Mouse (Mus musculus): ENCODE measurements around the gene Casq2. TPM values are rescaled to one million over a fixed set of nuclear protein-coding genes. Genes with fewer than 3 reads are reported as not detected.
"Not testable (repeated sequence)": the region's sequence is repeated elsewhere in the genome, so short reads cannot be mapped to it uniquely, and the experiment has no call there.

Gene Casq2
- polyA plus RNA-seq, 1 experiment = 0.64 TPM

DNA sequence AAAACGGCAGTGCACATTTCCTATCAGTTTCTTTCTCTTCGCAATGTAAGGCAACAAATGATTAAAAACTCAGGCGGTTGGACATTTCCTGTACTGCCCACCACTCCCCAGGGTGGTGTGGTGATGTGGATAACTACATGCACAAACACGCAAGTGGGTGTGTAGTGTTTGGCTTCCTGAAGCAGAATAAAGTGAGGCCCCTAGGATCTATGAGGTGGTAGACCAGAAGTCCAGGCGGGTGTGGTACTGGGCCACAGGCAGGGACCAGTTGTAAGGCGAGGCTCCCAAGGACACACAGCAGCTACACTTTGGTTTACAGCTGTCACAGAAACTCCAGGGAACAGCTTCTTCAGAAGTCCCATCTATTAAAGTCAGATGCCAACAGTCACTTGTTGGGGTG, 71.4 kb downstream of the Casq2 start:
- Histone ChIP-seq H3K4me3 (ENCODE audit: insufficient read depth, poor library complexity, severe bottlenecking) (no peak overlapping the region), H3ac (ENCODE audit: control insufficient read depth, insufficient read length, low read depth) (no peak overlapping the region), H3K36me3 (ENCODE audit: control insufficient read depth, insufficient read depth) (peaks cover 48% of the 10 kb centered on the region), H3K27me3 (ENCODE audit: control insufficient read depth, insufficient read depth, insufficient read length) (no peaks in the 10 kb centered on the region), H3K79me2 (ENCODE audit: control insufficient read depth, insufficient read depth) (no peaks in the 10 kb centered on the region), H3K79me3 (ENCODE audit: low read depth) (no peaks in the 10 kb centered on the region)
- TF ChIP-seq USF1 (IDR thresholded peaks at IDR 0.05; ENCODE audit: low read depth) = no peak
- no peak for TF ChIP-seq CEBPB (IDR thresholded peaks at IDR 0.05; ENCODE audit: low read depth)
- TF ChIP-seq MYOG (IDR thresholded peaks at IDR 0.05; ENCODE audit: control insufficient read depth, extremely low read depth, insufficient read length) = no peak
- no peak for TF ChIP-seq MAX (IDR thresholded peaks at IDR 0.05)
- no peak for TF ChIP-seq CTCF (IDR thresholded peaks at IDR 0.05; ENCODE audit: control insufficient read depth, insufficient read depth, insufficient read length)
- no peak for TF ChIP-seq MYOD1 (IDR thresholded peaks at IDR 0.05; ENCODE audit: control insufficient read depth, insufficient read length, low read depth)
- no peak for TF ChIP-seq FOSL1 (IDR thresholded peaks at IDR 0.05; ENCODE audit: insufficient read depth, low read length, poor library complexity, severe bottlenecking)

GRCm38 (mm10) chr3:102158759-102159422, 72.7 kb downstream of the Casq2 start:
- no peak for TF ChIP-seq CEBPB (IDR thresholded peaks at IDR 0.05; ENCODE audit: low read depth)
- Histone ChIP-seq H3K36me3 (ENCODE audit: control insufficient read depth, insufficient read depth) (peaks cover 60% of the 10 kb centered on the region), H3K79me3 (ENCODE audit: low read depth) (no peaks in the 10 kb centered on the region), H3ac (ENCODE audit: control insufficient read depth, insufficient read length, low read depth) (no peak overlapping the region), H3K79me2 (ENCODE audit: control insufficient read depth, insufficient read depth) (no peaks in the 10 kb centered on the region), H3K4me3 (ENCODE audit: insufficient read depth, poor library complexity, severe bottlenecking) (no peak overlapping the region), H3K27me3 (ENCODE audit: control insufficient read depth, insufficient read depth, insufficient read length) (no peaks in the 10 kb centered on the region)

DNA sequence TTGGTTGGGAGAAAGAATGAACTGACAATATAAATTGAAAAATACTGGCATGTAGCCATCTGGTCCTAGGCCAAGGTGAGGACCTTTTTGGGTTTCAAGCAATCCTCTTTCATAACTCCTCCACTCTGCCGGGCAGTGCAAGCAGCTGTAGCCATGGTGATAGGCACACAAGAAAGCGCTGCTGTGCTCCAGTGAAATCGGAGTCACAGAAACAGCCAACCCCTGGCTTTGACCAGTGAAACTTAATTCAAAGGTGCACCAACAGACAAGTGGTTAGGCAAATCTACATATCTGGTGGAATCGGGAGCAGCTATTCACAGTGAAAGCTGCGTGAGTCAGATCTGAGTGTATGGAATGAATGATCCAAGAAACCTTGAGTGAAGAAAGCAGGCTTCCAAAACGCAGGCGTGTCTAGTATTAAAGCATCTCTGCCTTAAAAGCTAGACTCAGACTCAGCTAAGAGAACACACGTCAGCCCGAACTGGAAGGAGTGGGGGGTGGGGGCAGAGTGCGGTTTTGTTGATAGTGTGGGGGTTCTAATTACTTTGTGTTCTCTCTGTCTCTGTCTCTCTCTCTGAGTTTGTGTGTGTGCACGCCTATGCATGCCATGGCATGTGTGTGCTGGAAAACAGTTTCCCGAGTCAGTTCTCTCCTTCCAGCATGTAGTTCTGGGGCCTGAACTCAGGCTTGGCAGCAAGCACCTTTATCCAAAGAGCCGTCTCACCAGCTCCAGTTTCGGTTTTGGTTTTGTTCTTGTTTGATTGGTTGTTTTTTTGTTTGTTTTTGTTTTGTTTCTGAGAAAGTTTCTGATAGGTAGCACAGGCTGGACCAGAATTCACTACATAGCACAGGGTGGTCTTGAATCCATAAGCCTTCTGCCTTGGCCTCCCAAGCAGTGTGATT, 73.5 kb downstream of the Casq2 start:
- no peaks in the 10 kb centered on the region for H3K79me2 ChIP-seq (ENCODE audit: control insufficient read depth, insufficient read depth)
- H3K36me3 ChIP-seq (ENCODE audit: control insufficient read depth, insufficient read depth) = peaks cover 61% of the 10 kb centered on the region
- no peaks in the 10 kb centered on the region for H3K79me3 ChIP-seq (ENCODE audit: low read depth)
- H3K27me3 ChIP-seq (ENCODE audit: control insufficient read depth, insufficient read depth, insufficient read length) = no peaks in the 10 kb centered on the region
- TF ChIP-seq MAX (IDR thresholded peaks at IDR 0.05) (no peak), FOSL1 (IDR thresholded peaks at IDR 0.05; ENCODE audit: insufficient read depth, low read length, poor library complexity, severe bottlenecking) (no peak), MYOG (IDR thresholded peaks at IDR 0.05; ENCODE audit: control insufficient read depth, extremely low read depth, insufficient read length) (no peak), CEBPB (IDR thresholded peaks at IDR 0.05; ENCODE audit: low read depth) (no peak), MYOD1 (IDR thresholded peaks at IDR 0.05; ENCODE audit: control insufficient read depth, insufficient read length, low read depth) (no peak), USF1 (IDR thresholded peaks at IDR 0.05; ENCODE audit: low read depth) (no peak), CTCF (IDR thresholded peaks at IDR 0.05; ENCODE audit: control insufficient read depth, insufficient read depth, insufficient read length) (no peak)
- no peak overlapping the region for H3ac ChIP-seq (ENCODE audit: control insufficient read depth, insufficient read length, low read depth)
- no peak overlapping the region for H3K4me3 ChIP-seq (ENCODE audit: insufficient read depth, poor library complexity, severe bottlenecking)

GRCm38 (mm10) chr3:102163861-102164260, 77.6 kb downstream of the Casq2 start:
- H3ac ChIP-seq (ENCODE audit: control insufficient read depth, insufficient read length, low read depth); H3K79me3 ChIP-seq (ENCODE audit: low read depth); H3K27me3 ChIP-seq (ENCODE audit: control insufficient read depth, insufficient read depth, insufficient read length); H3K4me3 ChIP-seq (ENCODE audit: insufficient read depth, poor library complexity, severe bottlenecking): not testable (repeated sequence)
- peaks cover 11% of the 10 kb centered on the region for H3K79me2 ChIP-seq (ENCODE audit: control insufficient read depth, insufficient read depth)
- H3K36me3 ChIP-seq (ENCODE audit: control insufficient read depth, insufficient read depth) = peaks cover 55% of the 10 kb centered on the region

GRCm38 (mm10) chr3:102164911-102165310, 78.7 kb downstream of the Casq2 start:
- Histone ChIP-seq H3K79me2 (ENCODE audit: control insufficient read depth, insufficient read depth) (peaks cover 13% of the 10 kb centered on the region), H3K4me3 (ENCODE audit: insufficient read depth, poor library complexity, severe bottlenecking) (no peak overlapping the region), H3K79me3 (ENCODE audit: low read depth) (peaks cover 6% of the 10 kb centered on the region), H3K27me3 (ENCODE audit: control insufficient read depth, insufficient read depth, insufficient read length) (no peaks in the 10 kb centered on the region), H3K36me3 (ENCODE audit: control insufficient read depth, insufficient read depth) (peaks cover 51% of the 10 kb centered on the region), H3ac (ENCODE audit: control insufficient read depth, insufficient read length, low read depth) (no peak overlapping the region)
- TF ChIP-seq USF1 (IDR thresholded peaks at IDR 0.05; ENCODE audit: low read depth) (no peak), CEBPB (IDR thresholded peaks at IDR 0.05; ENCODE audit: low read depth) (no peak), MAX (IDR thresholded peaks at IDR 0.05) (no peak), CTCF (IDR thresholded peaks at IDR 0.05; ENCODE audit: control insufficient read depth, insufficient read depth, insufficient read length) (no peak), MYOD1 (IDR thresholded peaks at IDR 0.05; ENCODE audit: control insufficient read depth, insufficient read length, low read depth) (no peak), FOSL1 (IDR thresholded peaks at IDR 0.05; ENCODE audit: insufficient read depth, low read length, poor library complexity, severe bottlenecking) (no peak), MYOG (IDR thresholded peaks at IDR 0.05; ENCODE audit: control insufficient read depth, extremely low read depth, insufficient read length) (no peak)

All from C2C12 (cell line).